Mouse (Mus musculus): ENCODE measurements around the gene Adpgk.

DNA sequence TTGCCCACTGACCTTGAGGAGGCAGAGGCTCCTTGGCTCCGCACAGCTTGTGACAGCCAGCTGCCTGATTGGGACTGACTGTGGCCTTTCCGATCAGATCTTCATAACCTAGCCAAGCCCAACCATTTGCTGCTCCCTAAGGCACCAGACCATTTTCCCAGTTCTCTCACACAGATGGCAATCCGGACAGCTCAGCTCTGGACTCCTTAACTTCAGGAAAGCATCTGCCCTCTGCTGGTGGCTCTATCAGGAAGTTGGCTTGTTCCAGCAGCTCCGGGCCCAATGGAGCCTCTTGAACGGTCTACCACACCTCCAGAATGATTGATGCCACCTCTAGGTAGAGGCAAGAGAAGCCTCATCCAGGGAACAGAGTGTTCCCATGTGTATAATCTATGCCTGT lies 21.6 kb upstream of the Adpgk start:
- TF ChIP-seq CTCF (IDR thresholded peaks at IDR 0.05; ENCODE audit: low read depth) (peak; percentile 84), EP300 (IDR thresholded peaks at IDR 0.05; ENCODE audit: low read depth) (no peak)

All from heart, postnatal 0 days (tissue).